Mouse (Mus musculus) cerebellum, adult 11-12 months (tissue): ENCODE results near the gene 2010300C02Rik.
"Not testable (repeated sequence)": the region's sequence is repeated elsewhere in the genome, so short reads cannot be mapped to it uniquely, and the experiment has no call there.

Experiments used
- DNase-seq: peaks from one replicate; pipeline ENCODE4 v3.0.0; 2022

2010300C02Rik gene

GRCm38 (mm10) chr1:37719761-37720640, at the start of gene 2010300C02Rik:
2010300C02Rik (minus strand) TSS chr1:37720085.
- DNase-seq, result peak; percentile 84

DNA sequence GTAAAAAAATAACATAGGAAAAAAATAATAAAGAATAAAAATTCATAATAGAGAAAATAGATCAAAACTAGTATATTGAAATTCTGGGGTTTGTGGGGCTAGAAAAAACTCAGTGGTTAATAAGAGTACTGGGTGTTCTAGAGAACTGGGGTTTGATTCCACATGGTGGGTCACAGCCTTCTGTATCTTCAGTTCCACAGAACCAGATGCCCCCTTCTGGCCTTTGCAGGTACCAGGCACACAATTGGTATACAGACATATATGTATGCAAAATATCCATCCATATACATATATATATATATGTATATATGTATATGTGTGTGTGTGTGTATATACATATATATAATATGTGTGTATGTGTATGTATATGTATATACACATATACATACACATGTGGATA, 39.5 kb upstream of the 2010300C02Rik start:
- DNase-seq, result no peak

- DNase-seq, result no peak
Observed at GRCm38 (mm10) chr1:37744650-37745259, 24.9 kb upstream of the 2010300C02Rik start.

DNA sequence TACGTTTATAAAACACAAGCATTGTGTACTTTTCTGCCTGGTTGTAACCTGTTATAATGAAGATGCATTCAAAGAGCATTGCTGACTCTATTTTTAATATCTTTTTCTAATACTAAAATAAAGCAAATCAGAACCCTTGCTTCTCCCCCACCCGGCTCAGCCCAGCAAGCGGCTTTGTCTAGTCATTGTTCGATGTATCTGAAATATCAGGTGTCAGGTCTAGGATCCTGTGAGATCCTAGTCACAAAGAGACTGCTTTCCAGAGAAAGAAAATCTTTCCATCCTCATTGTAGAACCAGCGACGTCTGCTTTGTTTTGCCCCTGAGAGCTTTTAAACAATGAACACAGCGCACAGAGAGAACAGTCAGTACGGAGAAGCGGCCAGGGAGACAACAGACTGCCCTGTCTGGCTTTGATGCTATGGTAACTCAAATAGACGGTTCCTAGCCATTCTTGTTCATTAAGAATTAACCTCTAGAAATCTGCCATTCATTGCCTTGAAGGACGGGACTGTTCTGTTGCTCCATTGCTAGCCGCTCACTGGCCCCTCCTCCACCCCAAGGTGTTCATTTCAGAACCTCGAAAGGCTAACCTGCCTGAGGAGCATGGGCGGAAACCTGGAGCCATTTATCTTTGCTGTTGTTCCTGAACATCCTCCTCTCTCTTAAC, 22.9 kb upstream of the 2010300C02Rik start:
- DNase-seq, result no peak

GRCm38 (mm10) chr1:37742126-37742525, 22.2 kb upstream of the 2010300C02Rik start:
- no peak for DNase-seq

DNA sequence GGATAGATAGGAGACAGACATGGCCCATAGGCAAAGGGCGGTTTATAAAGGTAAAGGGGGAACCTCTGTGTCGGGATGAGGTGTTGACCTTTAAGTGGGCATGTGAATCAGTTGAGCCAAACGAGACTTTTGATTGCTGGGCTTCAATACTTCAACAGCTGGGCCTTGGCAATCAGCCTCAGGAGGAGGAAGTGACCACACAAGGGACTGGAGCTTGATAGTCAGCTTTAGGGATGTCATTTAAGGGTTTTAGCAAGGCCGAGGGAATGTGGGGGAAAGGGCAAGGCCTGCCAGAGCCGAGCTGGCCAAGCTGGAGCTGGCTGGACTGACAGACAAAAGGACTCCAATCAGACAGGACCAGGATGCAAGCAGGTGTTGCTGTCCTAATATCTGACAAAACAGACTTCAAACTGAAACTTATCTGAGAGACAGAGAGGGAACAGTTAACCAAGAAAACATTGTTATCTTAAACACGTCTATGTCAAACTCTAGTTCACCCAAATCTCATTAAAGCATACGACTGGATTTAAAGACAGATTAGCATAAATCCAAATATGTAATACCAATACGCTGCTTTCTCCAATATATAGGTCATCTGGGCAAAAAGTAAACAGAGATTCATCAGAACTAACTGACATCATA, 20.4 kb upstream of the 2010300C02Rik start:
- DNase-seq, result no peak

DNA sequence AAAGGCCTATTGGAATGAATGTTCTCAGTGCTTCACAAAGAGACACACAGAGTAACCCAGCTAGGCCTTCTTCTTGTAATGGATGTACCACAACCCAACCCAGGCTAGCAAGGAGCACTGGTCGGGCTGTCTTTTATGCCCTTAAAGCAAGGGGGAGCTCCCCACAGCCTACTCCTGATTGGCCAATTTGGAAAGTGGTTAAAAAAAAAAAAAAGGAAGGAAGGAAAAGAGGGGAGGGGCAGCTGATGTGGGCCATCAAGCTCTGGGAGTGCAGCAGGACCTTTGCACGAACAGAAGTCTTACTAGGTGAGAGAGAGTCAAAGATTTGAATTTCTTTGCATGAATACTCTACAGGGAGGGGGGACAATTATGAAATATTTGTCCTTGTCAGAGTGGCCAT, 19.0 kb upstream of the 2010300C02Rik start:
- no peak for DNase-seq

- no peak for DNase-seq
Observed at GRCm38 (mm10) chr1:37737045-37737444, 17.2 kb upstream of the 2010300C02Rik start.

GRCm38 (mm10) chr1:37735932-37736331, 16.0 kb upstream of the 2010300C02Rik start:
- DNase-seq, result no peak

GRCm38 (mm10) chr1:37734841-37735240, 15.0 kb upstream of the 2010300C02Rik start:
- no peak for DNase-seq

DNA sequence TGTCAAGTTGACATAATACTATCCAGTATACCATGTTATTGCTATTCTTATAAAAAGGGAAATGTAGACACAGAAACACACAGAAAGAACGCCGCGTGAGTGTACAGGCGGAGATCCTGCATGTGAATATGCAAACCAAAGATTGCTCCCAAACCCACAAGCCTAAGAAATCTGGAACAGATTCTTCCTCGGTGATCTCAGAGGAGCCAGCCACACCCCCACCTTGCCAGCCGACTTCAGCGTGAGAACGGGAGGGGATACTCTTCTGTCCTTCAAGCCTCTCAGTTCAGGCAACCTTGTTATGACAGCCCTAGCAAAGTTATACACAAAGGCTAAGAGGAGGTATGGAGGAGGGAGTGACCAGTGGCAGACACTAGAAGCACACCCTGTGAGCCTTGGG, 9.5 kb upstream of the 2010300C02Rik start:
- DNase-seq, result no peak

DNA sequence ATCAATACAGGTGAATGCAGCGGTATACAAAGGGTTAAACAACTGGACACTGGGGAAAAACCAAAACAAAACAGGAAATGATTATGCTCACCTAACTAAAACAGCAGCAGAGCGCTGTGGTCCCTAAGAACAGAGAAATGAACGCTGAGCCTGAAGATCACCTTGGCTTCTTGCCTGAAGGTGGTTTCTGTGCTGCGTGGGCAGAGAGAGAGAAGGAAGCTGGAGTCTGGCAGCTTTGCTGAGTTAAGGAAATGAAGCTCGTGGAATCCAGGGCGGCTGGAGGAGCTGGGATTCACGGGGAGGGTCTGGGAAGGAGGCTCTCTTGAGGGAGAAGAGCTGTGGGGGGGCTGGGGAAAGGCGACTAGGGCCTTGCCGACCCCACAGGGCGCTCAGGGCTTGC, 8.2 kb upstream of the 2010300C02Rik start:
- DNase-seq, result no peak

DNA sequence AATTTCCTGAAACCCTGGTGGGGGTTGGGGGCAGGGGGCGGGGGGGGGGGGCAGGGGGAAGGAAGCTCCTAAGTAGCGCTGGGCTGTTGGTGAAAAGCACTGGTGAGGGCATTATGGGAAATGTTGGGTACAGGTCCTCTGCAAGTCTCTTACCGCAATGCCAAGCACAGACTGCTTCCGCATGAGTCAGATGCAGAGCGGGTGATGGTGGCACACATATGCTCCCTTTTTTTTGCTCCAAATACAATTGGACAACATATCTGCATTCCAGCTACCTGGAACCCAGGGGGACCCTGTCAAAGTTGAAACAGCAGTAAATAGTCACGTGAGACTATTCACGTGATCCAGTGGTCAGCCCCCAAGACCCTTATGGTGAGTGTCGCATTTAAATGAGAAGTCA, 7.3 kb upstream of the 2010300C02Rik start:
- no peak for DNase-seq

- no peak for DNase-seq
Observed at GRCm38 (mm10) chr1:37726426-37726825, 6.5 kb upstream of the 2010300C02Rik start.

DNA sequence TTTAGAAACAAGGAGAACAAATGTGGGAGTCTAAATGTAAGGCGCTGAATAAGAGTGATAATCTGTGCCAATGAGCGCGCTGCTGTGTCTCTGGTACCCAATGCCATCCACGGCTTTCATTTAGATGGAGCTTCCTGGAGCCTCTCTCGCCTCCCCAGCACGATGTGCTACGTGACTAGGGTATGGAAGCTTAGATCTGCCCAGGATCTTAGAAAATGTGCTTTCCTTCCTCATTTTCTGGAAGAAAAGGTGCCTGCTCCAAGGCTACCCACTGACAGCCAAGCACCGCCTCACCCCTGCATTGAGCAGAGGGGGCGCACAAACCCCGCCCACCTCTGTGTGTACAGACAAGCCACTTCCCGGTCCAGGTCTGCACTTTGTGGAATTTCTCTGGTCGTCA, 6.0 kb upstream of the 2010300C02Rik start:
- DNase-seq, result no peak

DNA sequence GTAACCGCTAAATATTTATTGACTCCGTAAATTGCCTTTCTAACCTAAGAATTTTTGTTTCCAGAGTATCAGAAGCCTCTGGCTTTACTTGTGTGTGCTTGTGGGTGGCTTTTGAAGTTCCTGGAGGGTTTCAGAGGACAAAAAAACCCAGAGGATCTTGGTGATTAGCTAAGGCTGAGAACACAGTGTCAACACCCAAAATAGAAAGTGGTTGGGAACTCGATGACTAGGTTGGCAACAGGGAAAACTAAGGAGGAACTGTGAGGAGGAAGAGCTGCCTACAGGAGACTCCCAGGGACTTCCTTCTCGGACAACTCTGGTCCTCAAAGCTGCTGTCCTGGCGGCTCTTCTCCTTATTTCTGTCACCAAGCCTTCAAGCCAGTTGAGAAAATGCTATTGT, 1.2 kb upstream of the 2010300C02Rik start:
- DNase-seq, result no peak

GRCm38 (mm10) chr1:37719030-37719723, 708 bp downstream of the 2010300C02Rik start:
- DNase-seq, result peak; percentile 64

- DNase-seq, result peak; percentile 56
Observed at GRCm38 (mm10) chr1:37718516-37718915, 1.4 kb downstream of the 2010300C02Rik start.

GRCm38 (mm10) chr1:37717415-37718195, 2.3 kb downstream of the 2010300C02Rik start:
- peak; percentile 36 for DNase-seq

DNA sequence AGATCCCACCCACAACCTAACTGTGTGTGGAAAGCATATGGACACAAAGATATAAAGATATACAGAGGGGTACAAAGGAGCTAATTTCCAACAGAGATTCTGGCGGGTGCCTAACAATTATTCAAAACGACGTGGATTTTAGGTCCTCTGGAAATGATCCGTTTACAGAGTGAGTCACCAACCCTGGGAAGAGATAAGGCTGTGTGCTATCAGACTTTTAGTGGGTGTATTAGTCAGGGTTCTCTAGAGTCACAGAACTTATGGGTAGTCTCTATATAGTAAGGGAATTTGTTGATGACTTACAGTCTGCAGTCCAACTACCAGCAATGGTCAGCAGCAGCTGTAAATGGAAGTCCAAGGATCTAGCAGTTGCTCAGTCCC, 7.5 kb downstream of the 2010300C02Rik start:
- DNase-seq, result not testable (repeated sequence)

GRCm38 (mm10) chr1:37711596-37712356, 8.1 kb downstream of the 2010300C02Rik start:
- no peak for DNase-seq
